Mouse (Mus musculus) limb, embryonic 13.5 days (tissue): ENCODE data around the gene Rab3c. TPM values are rescaled to one million over a fixed set of nuclear protein-coding genes. Genes with fewer than 3 reads are reported as not detected.

Experiments
- ATAC-seq: fragments of 200-750 bp; cut with Nextera tagmentation; 2 replicates; pipeline ENCODE4 v1.8.0; 2017; ENCODE audit warnings: low read depth, moderate number of reproducible peaks, moderate TSS enrichment; ENCODE audit not compliant: low FRiP score
- H3K27ac ChIP-seq: fragments of 300-500 bp; sonication (generic); 2 replicates; pipeline ENCODE4 v1.5.1; 2015; ENCODE audit warnings: inconsistent platforms, mild to moderate bottlenecking, moderate library complexity
- H3K27me3 ChIP-seq: fragments of 300-500 bp; sonication (generic); 2 replicates; pipeline ENCODE4 v1.6.1; 2015; ENCODE audit warnings: mild to moderate bottlenecking, inconsistent platforms
- H3K36me3 ChIP-seq: fragments of 300-500 bp; sonication (generic); 2 replicates; pipeline ENCODE4 v1.6.1; 2015; ENCODE audit warnings: inconsistent platforms, mild to moderate bottlenecking, moderate library complexity
- H3K4me1 ChIP-seq: fragments of 300-500 bp; sonication (generic); 2 replicates; pipeline ENCODE4 v1.6.1; 2015; ENCODE audit warnings: inconsistent platforms
- H3K4me2 ChIP-seq: fragments of 300-500 bp; sonication (generic); replicated peaks from 2 replicates; pipeline ENCODE4 v1.6.1; 2015; ENCODE audit warnings: inconsistent platforms, mild to moderate bottlenecking, moderate library complexity
- H3K4me3 ChIP-seq: fragments of 300-500 bp; sonication (generic); 2 replicates; pipeline ENCODE4 v1.5.1; 2015; ENCODE audit warnings: moderate library complexity, mild to moderate bottlenecking, inconsistent platforms
- H3K9ac ChIP-seq: fragments of 300-500 bp; sonication (generic); 2 replicates; pipeline ENCODE4 v1.6.1; 2015; ENCODE audit warnings: mild to moderate bottlenecking, inconsistent platforms
- H3K9me3 ChIP-seq: fragments of 300-500 bp; sonication (generic); 2 replicates; pipeline ENCODE4 v1.6.1; 2016; ENCODE audit warnings: inconsistent platforms
- WGBS: fragments of 180-500 bp; shearing (Covaris S2); methylation state at CpG from one replicate; pipeline ENCODE4 v1.1.7; 2015; 5-methylcytosine and 5-hydroxymethylcytosine counted together
- polyA plus RNA-seq: library from polyadenylated mRNA; unstranded; fragments of >200 nt; fragmentation: Nextera tagmentation; extraction: Ambion mirVana; gene quantifications from 2 replicates; pipeline ENCODE4 v1.2.1, GENCODE M21; 2015

Rab3c gene
- polyA plus RNA-seq, 1 experiment from 2014 or later, result 0.87 TPM

GRCm38 (mm10) chr13:110248481-110248880 lies 32.3 kb downstream of the Rab3c start:
- Histone ChIP-seq H3K4me3 (no peak overlapping the region), H3K27ac (no peak overlapping the region), H3K36me3 (no peaks in the 10 kb centered on the region), H3K9ac (no peak overlapping the region), H3K9me3 (no peaks in the 10 kb centered on the region), H3K27me3 (no peaks in the 10 kb centered on the region), H3K4me2 (no peak overlapping the region), H3K4me1 (no peaks in the 10 kb centered on the region)
- ATAC-seq, result no peak
- WGBS, result 74% methylated on average over 2 of the region's 2 CpGs

DNA sequence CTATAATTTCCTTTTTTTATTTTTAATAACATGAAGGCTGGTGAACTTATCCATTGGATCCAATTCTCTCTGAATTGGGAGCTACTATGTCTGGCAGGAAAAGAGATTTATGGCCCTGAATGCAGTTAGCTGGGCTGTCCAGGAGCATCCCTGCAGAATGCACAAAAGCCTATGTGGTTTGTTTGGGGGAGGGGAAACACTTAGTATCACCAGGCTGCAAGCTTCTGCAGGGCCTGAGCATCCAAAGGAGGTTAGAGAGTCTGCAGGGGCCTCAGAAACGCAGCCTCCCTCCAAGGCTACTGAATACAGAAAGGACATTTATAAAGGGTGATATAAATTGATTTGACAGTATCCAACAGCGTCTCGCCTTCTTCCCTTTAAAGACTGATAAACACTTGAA lies 41.8 kb downstream of the Rab3c start:
- no peaks in the 10 kb centered on the region for H3K9me3 ChIP-seq
- H3K9ac ChIP-seq, result no peak overlapping the region
- 61% methylated on average over 3 of the region's 3 CpGs for WGBS
- peaks cover 5% of the 10 kb centered on the region; the same call in 1 of the 2 replicates for H3K4me1 ChIP-seq
- H3K27ac ChIP-seq, result no peak overlapping the region
- no peak overlapping the region for H3K4me2 ChIP-seq
- no peaks in the 10 kb centered on the region for H3K27me3 ChIP-seq
- no peaks in the 10 kb centered on the region for H3K36me3 ChIP-seq
- no peak overlapping the region for H3K4me3 ChIP-seq
- no peak for ATAC-seq

DNA sequence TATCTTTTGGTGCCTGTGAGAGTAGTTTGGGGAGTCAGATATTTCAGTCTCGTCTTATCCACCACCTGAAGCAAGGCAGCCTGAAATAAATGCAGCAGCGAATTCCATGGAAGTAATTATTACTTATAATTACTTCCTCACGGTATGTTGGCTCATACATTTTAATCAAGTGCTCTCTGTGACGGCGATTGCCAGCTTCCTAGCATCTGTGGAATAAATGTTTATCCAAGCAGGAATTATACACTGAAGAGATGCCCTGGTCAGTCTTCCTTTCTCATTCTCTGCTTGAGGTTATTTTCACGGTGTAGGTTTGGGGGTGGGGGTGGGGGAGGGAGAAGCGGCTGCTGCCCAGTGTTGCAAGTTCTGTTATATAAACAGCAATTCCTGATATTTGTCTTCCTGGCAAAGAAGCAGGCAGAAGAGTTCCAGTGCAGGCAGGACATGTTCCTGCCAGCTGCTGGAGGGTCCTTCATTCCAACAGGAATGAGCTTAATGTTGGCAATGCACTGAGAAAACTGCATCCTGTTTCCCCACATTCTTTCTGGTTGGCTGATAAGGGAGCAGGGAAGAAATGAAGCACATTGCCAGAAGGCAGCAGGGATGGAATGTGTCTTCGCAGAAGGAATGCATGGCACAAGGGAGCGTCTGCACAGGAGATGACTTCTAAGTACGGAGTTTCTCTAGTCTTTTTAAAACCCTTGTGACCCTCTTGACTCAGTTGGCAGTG lies 43.4 kb downstream of the Rab3c start:
- peaks cover 7% of the 10 kb centered on the region; the same call in 1 of the 2 replicates for H3K4me1 ChIP-seq
- no peaks in the 10 kb centered on the region for H3K9me3 ChIP-seq
- ATAC-seq, result no peak
- 35% methylated on average over 10 of the region's 10 CpGs for WGBS
- no peak overlapping the region for H3K4me2 ChIP-seq
- no peak overlapping the region for H3K9ac ChIP-seq
- no peak overlapping the region for H3K4me3 ChIP-seq
- no peaks in the 10 kb centered on the region for H3K36me3 ChIP-seq
- no peaks in the 10 kb centered on the region for H3K27me3 ChIP-seq
- no peak overlapping the region for H3K27ac ChIP-seq

DNA sequence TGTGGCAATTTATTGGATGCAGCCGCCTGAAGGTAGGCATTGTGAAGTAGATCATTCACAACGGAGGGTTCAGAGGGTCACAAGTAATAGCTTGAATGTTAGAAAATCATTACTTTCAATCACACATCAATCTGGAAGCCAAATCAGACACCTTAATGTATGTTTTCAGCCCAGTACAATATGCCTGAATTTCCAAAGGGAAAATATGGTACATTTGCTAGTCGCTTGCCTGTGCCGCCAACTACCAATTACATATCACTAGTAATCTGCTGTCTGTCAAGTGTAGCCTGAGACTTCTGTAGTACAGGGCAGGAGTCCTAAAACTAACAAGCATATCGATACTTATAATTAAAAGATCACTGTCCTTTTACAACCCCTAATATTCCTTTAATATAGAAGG lies 47.4 kb downstream of the Rab3c start:
- H3K4me1 ChIP-seq, result peaks cover 7% of the 10 kb centered on the region; the same call in 1 of the 2 replicates
- no peak overlapping the region for H3K4me3 ChIP-seq
- ATAC-seq, result no peak
- 83% methylated on average over 5 of the region's 5 CpGs for WGBS
- no peaks in the 10 kb centered on the region for H3K9me3 ChIP-seq
- H3K27me3 ChIP-seq, result no peaks in the 10 kb centered on the region
- no peak overlapping the region for H3K9ac ChIP-seq
- no peak overlapping the region for H3K4me2 ChIP-seq
- H3K27ac ChIP-seq, result no peak overlapping the region
- no peaks in the 10 kb centered on the region for H3K36me3 ChIP-seq

- no peak for ATAC-seq
- Histone ChIP-seq H3K4me1 (0 out of 2 replicates have a peak, but pooled peaks cover 2% of the 10 kb centered on the region), H3K27me3 (no peaks in the 10 kb centered on the region), H3K36me3 (no peaks in the 10 kb centered on the region), H3K4me2 (no peak overlapping the region), H3K9ac (no peak overlapping the region), H3K9me3 (no peaks in the 10 kb centered on the region), H3K27ac (no peak overlapping the region), H3K4me3 (no peak overlapping the region)
- 81% methylated on average over 5 of the region's 5 CpGs for WGBS
Measured at GRCm38 (mm10) chr13:110231086-110231688, 49.6 kb downstream of the Rab3c start.

DNA sequence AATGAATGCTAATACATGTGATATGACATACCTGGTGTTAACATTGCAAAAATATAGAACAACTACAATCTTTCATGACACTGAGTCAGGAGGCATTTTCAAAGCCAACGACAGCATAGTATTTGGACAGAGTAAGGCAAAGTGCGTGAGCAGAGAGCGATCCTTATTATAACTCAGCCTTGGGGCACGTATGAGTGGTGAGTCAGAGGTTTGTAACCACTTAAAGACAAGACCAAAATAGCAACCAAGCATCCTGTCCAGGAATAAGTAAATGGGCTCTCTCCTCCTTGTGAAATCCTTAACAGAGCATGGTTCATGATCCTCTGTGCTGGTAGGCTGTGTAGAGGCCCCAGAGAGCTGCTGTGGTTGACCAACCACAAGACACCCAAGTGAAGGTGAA lies 50.8 kb downstream of the Rab3c start:
- no peak overlapping the region for H3K27ac ChIP-seq
- H3K4me3 ChIP-seq, result no peak overlapping the region
- WGBS, result 71% methylated on average over 4 of the region's 4 CpGs
- H3K36me3 ChIP-seq, result no peaks in the 10 kb centered on the region
- no peak overlapping the region for H3K9ac ChIP-seq
- 0 out of 2 replicates have a peak, but pooled peaks cover 2% of the 10 kb centered on the region for H3K4me1 ChIP-seq
- no peaks in the 10 kb centered on the region for H3K27me3 ChIP-seq
- H3K9me3 ChIP-seq, result no peaks in the 10 kb centered on the region
- no peak for ATAC-seq
- H3K4me2 ChIP-seq, result no peak overlapping the region

DNA sequence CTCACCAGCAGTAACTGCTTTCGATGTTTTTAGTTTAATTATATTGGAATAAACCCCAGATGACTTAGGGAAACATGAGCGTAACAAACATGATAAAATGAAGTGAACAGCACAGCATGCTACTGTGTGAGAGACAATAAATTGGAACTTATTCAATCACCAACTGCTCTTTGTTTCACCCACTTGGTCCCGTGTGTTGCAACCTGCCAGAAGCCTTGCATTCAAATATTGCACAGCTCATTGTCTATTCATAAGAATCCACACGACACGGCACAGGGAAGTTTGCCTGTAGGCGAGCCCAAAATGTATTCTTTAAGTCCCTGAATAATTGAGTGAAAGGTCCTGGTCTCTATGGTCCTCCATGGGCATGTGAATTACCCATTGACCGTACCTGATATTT lies 61.6 kb downstream of the Rab3c start:
- Histone ChIP-seq H3K4me1 (no peaks in the 10 kb centered on the region), H3K9ac (no peak overlapping the region), H3K9me3 (no peaks in the 10 kb centered on the region), H3K27ac (no peak overlapping the region), H3K4me3 (no peak overlapping the region), H3K36me3 (no peaks in the 10 kb centered on the region), H3K27me3 (no peaks in the 10 kb centered on the region), H3K4me2 (no peak overlapping the region)
- 85% methylated on average over 7 of the region's 7 CpGs for WGBS
- no peak for ATAC-seq

GRCm38 (mm10) chr13:110218497-110218896 lies 62.3 kb downstream of the Rab3c start:
- no peak overlapping the region for H3K4me3 ChIP-seq
- no peaks in the 10 kb centered on the region for H3K27me3 ChIP-seq
- H3K4me1 ChIP-seq, result no peaks in the 10 kb centered on the region
- WGBS, result 78% methylated on average over 4 of the region's 4 CpGs
- H3K36me3 ChIP-seq, result no peaks in the 10 kb centered on the region
- no peak for ATAC-seq
- no peaks in the 10 kb centered on the region for H3K9me3 ChIP-seq
- H3K27ac ChIP-seq, result no peak overlapping the region
- no peak overlapping the region for H3K4me2 ChIP-seq
- H3K9ac ChIP-seq, result no peak overlapping the region

- Histone ChIP-seq H3K4me2 (no peak overlapping the region), H3K9me3 (no peaks in the 10 kb centered on the region), H3K4me1 (no peaks in the 10 kb centered on the region), H3K4me3 (no peak overlapping the region), H3K36me3 (no peaks in the 10 kb centered on the region), H3K27ac (no peak overlapping the region), H3K9ac (no peak overlapping the region), H3K27me3 (no peaks in the 10 kb centered on the region)
- WGBS, result 86% methylated on average over 8 of the region's 8 CpGs
- no peak for ATAC-seq
Measured at GRCm38 (mm10) chr13:110211526-110212075, 69.2 kb downstream of the Rab3c start.

DNA sequence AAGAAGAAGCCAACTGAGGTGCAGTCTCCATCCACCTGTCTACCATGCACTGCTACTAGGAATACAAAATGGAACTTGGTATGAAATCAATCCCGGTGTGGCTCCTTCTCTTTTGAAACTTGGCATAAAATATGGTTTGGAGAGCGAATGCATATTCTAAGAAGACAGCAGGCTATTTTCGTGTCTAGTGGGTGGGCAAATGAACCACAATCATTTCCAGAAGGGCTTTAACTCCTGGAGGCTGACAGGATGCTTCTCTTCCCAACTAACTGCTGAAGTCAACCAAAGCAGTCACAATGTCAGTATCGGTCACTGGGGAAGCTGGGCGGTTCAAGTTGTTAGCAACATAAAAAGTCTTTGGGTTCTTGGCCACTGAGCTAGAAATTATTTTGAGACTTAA lies 81.9 kb downstream of the Rab3c start:
- WGBS, result 79% methylated on average over 5 of the region's 5 CpGs
- Histone ChIP-seq H3K27ac (no peak overlapping the region), H3K4me1 (no peaks in the 10 kb centered on the region)

GRCm38 (mm10) chr13:110190039-110190438 lies 90.8 kb downstream of the Rab3c start:
- no peaks in the 10 kb centered on the region for H3K36me3 ChIP-seq
- H3K4me1 ChIP-seq, result peaks cover 7% of the 10 kb centered on the region; the same call in 1 of the 2 replicates
- no peak overlapping the region for H3K9ac ChIP-seq
- H3K27ac ChIP-seq, result no peak overlapping the region
- ATAC-seq, result no peak
- H3K27me3 ChIP-seq, result no peaks in the 10 kb centered on the region
- no peaks in the 10 kb centered on the region for H3K9me3 ChIP-seq
- no peak overlapping the region for H3K4me2 ChIP-seq
- 50% methylated on average over 1 of the region's 1 CpGs for WGBS
- no peak overlapping the region for H3K4me3 ChIP-seq

More for the DNA sequence above, 81.9 kb downstream of the Rab3c start:
- Histone ChIP-seq H3K27me3 (no peaks in the 10 kb centered on the region), H3K4me3 (no peak overlapping the region), H3K9me3 (no peaks in the 10 kb centered on the region), H3K4me2 (no peak overlapping the region), H3K9ac (no peak overlapping the region), H3K36me3 (no peaks in the 10 kb centered on the region)
- ATAC-seq, result no peak

DNA sequence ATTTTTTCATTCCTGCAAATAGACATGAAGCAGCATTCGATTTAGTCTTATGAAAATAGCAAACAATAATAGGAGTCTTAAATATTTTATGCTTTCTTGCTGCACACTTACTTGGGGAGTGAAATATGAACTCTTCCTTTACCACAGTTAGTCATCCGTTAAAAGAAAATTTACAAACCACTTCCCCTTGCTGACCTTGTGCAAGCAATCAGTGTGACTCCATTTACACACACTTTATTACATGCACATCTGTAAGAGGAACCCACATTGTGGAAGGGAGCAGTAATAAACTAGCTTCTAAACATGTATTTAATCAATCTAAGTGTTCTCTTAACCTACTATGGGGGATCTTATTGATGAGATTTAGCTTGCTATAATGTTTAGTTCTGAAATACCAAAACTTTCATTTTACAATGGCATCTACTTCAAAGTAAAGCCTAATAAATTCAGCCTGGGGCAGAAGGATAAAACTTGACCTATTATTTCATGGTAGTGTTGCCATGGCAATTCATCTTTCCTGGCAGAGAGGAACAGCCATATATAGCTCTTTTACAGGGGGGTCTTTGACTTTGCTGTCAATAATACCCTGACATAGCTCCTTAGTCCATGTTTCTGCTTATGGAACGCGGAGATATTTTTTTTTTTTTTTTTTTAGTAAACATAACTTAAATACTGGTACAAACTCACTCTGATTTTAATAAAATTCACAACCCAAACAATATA lies 95.7 kb downstream of the Rab3c start:
- no peaks in the 10 kb centered on the region for H3K9me3 ChIP-seq
- ATAC-seq, result peak; percentile 73; the same call in 1 of the 2 replicates
- H3K27me3 ChIP-seq, result 0 out of 2 replicates have a peak, but pooled peaks cover 3% of the 10 kb centered on the region
- no peak overlapping the region for H3K4me3 ChIP-seq
- no peaks in the 10 kb centered on the region for H3K36me3 ChIP-seq
- H3K9ac ChIP-seq, result no peak overlapping the region
- peaks cover 10% of the 10 kb centered on the region; the same call in 1 of the 2 replicates for H3K4me1 ChIP-seq
- no peak overlapping the region for H3K4me2 ChIP-seq
- no peak overlapping the region for H3K27ac ChIP-seq
- WGBS, result 42% methylated on average over 4 of the region's 4 CpGs
